Mouse (Mus musculus): Measurements from ENCODE around the gene Kcnj5. TPM values are rescaled to one million over a fixed set of nuclear protein-coding genes. Genes with fewer than 3 reads are reported as not detected.

Gene Kcnj5
- total and polyA plus RNA-seq, 3 experiments, result not detected

DNA sequence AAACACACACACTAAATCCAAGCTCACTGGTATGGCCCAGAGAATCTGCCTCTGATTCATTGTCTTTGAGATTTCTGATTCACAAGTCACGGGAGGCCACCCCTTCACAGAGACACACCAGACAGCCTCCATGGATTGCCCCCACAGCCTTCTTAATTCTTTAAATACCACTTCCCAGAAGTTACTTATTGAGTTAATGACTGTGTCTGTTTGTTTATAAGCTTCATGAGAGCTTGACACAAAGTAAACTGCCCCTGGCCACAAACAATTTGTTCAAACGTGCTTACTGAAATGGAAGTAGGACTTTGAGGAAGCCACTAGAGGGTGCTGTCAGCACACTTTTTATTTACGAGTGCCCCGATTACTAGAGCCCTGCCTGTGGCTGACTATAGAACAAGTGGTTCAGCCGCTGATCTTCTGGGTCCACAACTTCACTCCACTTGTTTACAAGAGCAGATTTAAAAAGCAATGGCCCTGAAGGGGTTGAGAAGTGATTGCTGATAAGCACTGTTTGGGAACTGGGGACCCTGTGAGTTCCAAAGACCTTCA, 72.2 kb downstream of the Kcnj5 start:
- TF ChIP-seq ZC3H11A (IDR thresholded peaks at IDR 0.05; ENCODE audit: low read depth, low read length), result peak; percentile 93
- peak; percentile 55 to 95 (median 61) for TF ChIP-seq CTCF (IDR thresholded peaks at IDR 0.05 in 2 of 3, conservative IDR thresholded peaks at IDR 0.05 in 1 of 3; ENCODE audit: control insufficient read depth in 1 of 3, insufficient read depth in 1 of 3, low read depth in 2 of 3, low read length in 3 of 3, poor library complexity in 1 of 3, severe bottlenecking in 1 of 3)
- no peak for TF ChIP-seq ELF1 (IDR thresholded peaks at IDR 0.05; ENCODE audit: low read depth, low read length)
- no peak for TF ChIP-seq TCF12 (IDR thresholded peaks at IDR 0.05; ENCODE audit: low read depth, low read length)
- peak; percentile 91 for TF ChIP-seq SMC3 (IDR thresholded peaks at IDR 0.05; ENCODE audit: low read depth, low read length)
- peak; percentile 97 for TF ChIP-seq RAD21 (IDR thresholded peaks at IDR 0.05; ENCODE audit: low read depth, low read length)
- TF ChIP-seq BHLHE40 (IDR thresholded peaks at IDR 0.05; ENCODE audit: borderline replicate concordance, low read depth, low read length), result no peak
- TF ChIP-seq NELFE (IDR thresholded peaks at IDR 0.05; ENCODE audit: low read depth, low read length), result no peak
- no peak for TF ChIP-seq MEF2A (IDR thresholded peaks at IDR 0.05; ENCODE audit: extremely low read depth, insufficient replicate concordance, low read depth, low read length, poor library complexity, severe bottlenecking)
- Histone ChIP-seq H3K9ac (ENCODE audit: control insufficient read depth, low read depth, low read length, poor library complexity, severe bottlenecking) (no peak overlapping the region), H3K4me3 (ENCODE audit: control insufficient read depth in 1 of 2, insufficient read depth in 1 of 2, low read depth in 2 of 2, low read length in 2 of 2) (no peak overlapping the region), H3K27me3 (ENCODE audit: control insufficient read depth in 1 of 2, insufficient read depth in 2 of 2, low read length in 2 of 2) (no peaks in the 10 kb centered on the region; a peak in 1 of 4 replicates), H3K79me2 (ENCODE audit: control insufficient read depth, insufficient read depth, low read length, poor library complexity) (no peaks in the 10 kb centered on the region), H3K36me3 (ENCODE audit: control insufficient read depth in 1 of 2, insufficient read depth in 2 of 2, low read length in 2 of 2) (no peaks in the 10 kb centered on the region), H3K27ac (ENCODE audit: control insufficient read depth, low read depth, low read length) (no peak overlapping the region), H3K9me3 (replicated peaks; ENCODE audit: insufficient read depth, low read length) (no peaks in the 10 kb centered on the region), H3K4me1 (ENCODE audit: control insufficient read depth in 1 of 2, insufficient read depth in 2 of 2, low read length in 2 of 2) (no peaks in the 10 kb centered on the region)
- DNase-seq (ENCODE audit: low read depth, low spot score), result peak; percentile 88

Other genes with a start within 250 kb of the Kcnj5 start
- gene Arhgap32, start 228.2 kb downstream of the Kcnj5 start, total RNA-seq (2012; rRNA removed), result 0.03 and 0.15 TPM in 2 replicates
- under 1 TPM in 1 of 2 experiments, not detected in 1; 0.06 TPM for gene Arhgap32, start 228.2 kb downstream of the Kcnj5 start, polyA plus RNA-seq (2012; ENCODE audit: insufficient read depth in 1 of 2, insufficient read length in 2 of 2, low read depth in 1 of 2, low replicate concordance in 2 of 2, missing spikeins in 1 of 2)
- gene Kcnj1, start 28.1 kb upstream of the Kcnj5 start, total RNA-seq (2012; rRNA removed), result not detected in 2 replicates
- gene Kcnj1, start 28.1 kb upstream of the Kcnj5 start, polyA plus RNA-seq (2012; ENCODE audit: insufficient read depth in 1 of 2, insufficient read length in 2 of 2, low read depth in 1 of 2, low replicate concordance in 2 of 2, missing spikeins in 1 of 2), result not detected
- gene Fli1, start 198.5 kb upstream of the Kcnj5 start, total RNA-seq (2012; rRNA removed), result 22.1 and 24.3 TPM in 2 replicates
- gene Fli1, start 198.5 kb upstream of the Kcnj5 start, polyA plus RNA-seq (2012; ENCODE audit: insufficient read depth in 1 of 2, insufficient read length in 2 of 2, low read depth in 1 of 2, low replicate concordance in 2 of 2, missing spikeins in 1 of 2), result 100 to 1,000 TPM in 1 of 2 experiments, 10 to 100 TPM in 1; 13.8 to 171 TPM

All from MEL (cell line).